Mouse (Mus musculus): ENCODE data around the gene Dhps. TPM values are rescaled to one million over a fixed set of nuclear protein-coding genes. Genes with fewer than 3 reads are reported as not detected.

Gene Dhps
- polyA plus RNA-seq, 1 experiment, result 20.0 TPM

DNA sequence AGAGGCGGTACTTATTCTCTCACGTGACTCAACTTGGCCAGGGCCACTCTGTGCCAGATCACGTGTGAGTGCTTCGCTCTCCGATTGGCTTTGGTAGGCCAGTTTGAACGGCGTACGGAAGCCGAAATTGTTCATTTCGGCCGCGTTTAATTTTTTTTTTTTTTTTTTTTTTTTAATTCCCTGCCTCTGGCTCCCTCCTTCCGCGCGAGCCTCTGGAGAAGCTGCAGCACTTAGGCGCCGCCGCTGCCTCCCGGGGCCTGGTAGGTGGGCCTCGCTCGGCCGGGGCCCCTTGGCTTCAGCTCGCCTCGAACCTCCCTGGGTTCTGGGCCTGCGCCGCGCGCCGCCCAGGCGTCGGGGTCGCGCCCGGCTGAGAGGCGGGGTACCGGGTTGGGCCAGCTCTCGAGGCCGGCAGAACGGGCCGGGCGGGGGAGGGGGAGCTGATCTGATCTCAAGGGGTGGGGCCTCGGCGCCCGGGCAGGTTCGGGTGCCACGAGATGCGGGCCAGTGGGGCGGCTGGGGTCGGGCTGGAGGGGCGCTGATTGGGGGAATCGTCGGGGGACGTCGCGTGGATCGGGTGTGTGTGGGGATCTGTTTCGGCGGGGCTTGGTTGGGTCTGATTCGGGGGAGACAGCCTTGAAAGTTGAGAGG, 34.7 kb upstream of the Dhps start, which contains the start of gene Tnpo2:
TSS of gene Tnpo2 (plus strand) at position 198 of the 648 bp plus-strand sequence.
- Histone ChIP-seq H3K27me3 (ENCODE audit: control insufficient read depth, insufficient read depth, low read length) (no peaks in the 10 kb centered on the region), H3K4me1 (ENCODE audit: control insufficient read depth, insufficient read depth, low read length) (peaks cover 13% of the 10 kb centered on the region), H3K27ac (ENCODE audit: control insufficient read depth, insufficient read depth, low read depth, low read length) (peak within 1 kb of the TSS; percentile 88), H3K36me3 (ENCODE audit: control insufficient read depth, insufficient read depth, low read length) (no peaks in the 10 kb centered on the region; the same call in 1 of the 2 replicates), H3K4me3 (ENCODE audit: control insufficient read depth, low read depth, low read length) (peak within 1 kb of the TSS; percentile 91)
- TF ChIP-seq CTCF (IDR thresholded peaks at IDR 0.05; ENCODE audit: control insufficient read depth, insufficient read depth, insufficient replicate concordance, low read depth, low read length), result no peak
- TF ChIP-seq POLR2A (IDR thresholded peaks at IDR 0.05; ENCODE audit: control insufficient read depth, low read depth, low read length), result peak; percentile 61

DNA sequence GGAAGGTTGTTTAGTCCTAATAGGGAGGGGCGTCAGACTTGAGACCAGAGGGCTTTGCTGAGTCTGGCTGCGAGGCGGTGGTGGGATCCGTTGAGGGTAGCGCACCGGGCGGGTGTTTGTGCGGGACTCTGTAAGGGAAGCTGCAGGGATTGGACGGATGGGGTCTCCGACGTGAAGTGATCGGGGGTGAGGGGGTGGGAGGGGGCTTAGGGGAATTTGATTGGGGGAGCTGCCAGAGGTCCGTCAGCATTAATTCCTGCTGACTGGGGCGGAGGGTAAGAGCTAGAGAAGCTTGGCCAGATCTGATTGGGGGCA, 34.2 kb upstream of the Dhps start:
- TF ChIP-seq CTCF (IDR thresholded peaks at IDR 0.05; ENCODE audit: control insufficient read depth, insufficient read depth, insufficient replicate concordance, low read depth, low read length) (no peak), POLR2A (IDR thresholded peaks at IDR 0.05; ENCODE audit: control insufficient read depth, low read depth, low read length) (no peak)
- no peaks in the 10 kb centered on the region; the same call in 1 of the 2 replicates for H3K36me3 ChIP-seq (ENCODE audit: control insufficient read depth, insufficient read depth, low read length)

DNA sequence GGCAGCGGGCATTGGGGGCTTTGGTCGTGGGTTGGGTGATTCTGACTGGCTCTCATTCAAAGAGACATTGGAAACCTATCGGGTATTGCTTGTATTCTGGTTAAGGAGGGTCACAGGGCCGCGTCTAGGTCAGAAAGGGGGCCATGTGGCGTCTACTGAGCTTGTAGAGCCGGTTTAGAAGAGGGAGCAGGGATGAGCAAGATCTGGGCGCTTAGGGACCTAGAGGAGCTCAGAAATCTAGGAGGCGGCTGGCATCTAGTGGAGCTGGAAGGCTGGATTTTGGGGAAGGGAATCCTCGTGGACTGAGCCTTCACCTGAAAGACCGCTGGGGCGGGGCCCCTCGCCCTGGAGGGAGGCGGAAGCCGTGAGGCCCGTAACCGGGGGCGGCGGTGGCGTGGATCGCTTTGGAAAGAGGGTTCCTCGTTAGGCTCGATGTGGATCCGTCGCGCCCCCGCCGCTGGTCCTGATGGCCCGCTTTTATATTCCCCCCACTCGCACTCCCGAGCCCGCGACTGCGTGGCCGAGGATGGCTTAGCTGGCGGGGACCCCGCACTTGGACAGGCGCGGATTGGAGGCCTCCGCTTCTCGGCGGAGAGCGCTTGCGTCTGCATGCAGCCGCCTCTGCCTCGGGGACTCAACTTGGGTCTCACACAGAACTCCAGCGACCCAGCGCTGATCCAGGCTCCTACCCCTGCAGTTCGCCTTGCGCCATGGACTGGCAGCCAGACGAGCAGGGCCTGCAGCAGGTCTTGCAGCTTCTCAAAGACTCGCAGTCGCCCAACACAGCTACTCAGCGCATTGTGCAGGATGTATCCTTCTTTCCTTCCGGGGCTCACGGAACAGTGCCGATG, 33.7 kb upstream of the Dhps start:
- no peaks in the 10 kb centered on the region for H3K27me3 ChIP-seq (ENCODE audit: control insufficient read depth, insufficient read depth, low read length)
- H3K4me1 ChIP-seq (ENCODE audit: control insufficient read depth, insufficient read depth, low read length), result peaks cover 13% of the 10 kb centered on the region
- TF ChIP-seq CTCF (IDR thresholded peaks at IDR 0.05; ENCODE audit: control insufficient read depth, insufficient read depth, insufficient replicate concordance, low read depth, low read length), result no peak
- TF ChIP-seq POLR2A (IDR thresholded peaks at IDR 0.05; ENCODE audit: control insufficient read depth, low read depth, low read length), result 0 out of 2 replicates have a peak, but pooled peaks have one; percentile 21
- H3K36me3 ChIP-seq (ENCODE audit: control insufficient read depth, insufficient read depth, low read length), result no peaks in the 10 kb centered on the region; the same call in 1 of the 2 replicates
- peak overlapping the region; percentile 91 for H3K4me3 ChIP-seq (ENCODE audit: control insufficient read depth, low read depth, low read length)
- peak overlapping the region; percentile 68 for H3K27ac ChIP-seq (ENCODE audit: control insufficient read depth, insufficient read depth, low read depth, low read length)

More for the DNA sequence above, 34.2 kb upstream of the Dhps start:
- Histone ChIP-seq H3K27me3 (ENCODE audit: control insufficient read depth, insufficient read depth, low read length) (no peaks in the 10 kb centered on the region), H3K4me1 (ENCODE audit: control insufficient read depth, insufficient read depth, low read length) (peaks cover 13% of the 10 kb centered on the region), H3K27ac (ENCODE audit: control insufficient read depth, insufficient read depth, low read depth, low read length) (peak overlapping the region; percentile 85), H3K4me3 (ENCODE audit: control insufficient read depth, low read depth, low read length) (peak overlapping the region; percentile 91)

DNA sequence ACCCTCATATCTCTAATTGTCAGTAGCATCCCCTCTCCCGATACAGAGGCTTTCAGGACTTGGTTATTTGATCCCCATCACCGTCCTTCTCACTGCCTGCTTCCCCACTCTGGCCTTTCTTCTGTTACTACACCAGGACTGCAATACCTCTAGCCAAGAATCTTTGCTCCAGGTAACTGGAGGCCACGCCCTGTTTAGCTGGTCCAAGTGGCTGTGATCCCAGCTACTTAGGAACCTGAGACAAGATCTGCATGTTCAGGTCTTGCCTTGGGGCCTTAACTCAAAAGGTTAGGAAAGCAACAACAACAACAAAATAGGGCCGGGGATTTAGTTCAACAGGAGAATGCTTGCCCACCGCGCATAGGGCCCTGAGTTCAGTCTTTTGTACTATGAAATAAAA, 27.9 kb upstream of the Dhps start:
- H3K4me3 ChIP-seq (ENCODE audit: control insufficient read depth, low read depth, low read length), result no peak overlapping the region
- TF ChIP-seq POLR2A (IDR thresholded peaks at IDR 0.05; ENCODE audit: control insufficient read depth, low read depth, low read length), result no peak
- TF ChIP-seq CTCF (IDR thresholded peaks at IDR 0.05; ENCODE audit: control insufficient read depth, insufficient read depth, insufficient replicate concordance, low read depth, low read length), result no peak
- H3K4me1 ChIP-seq (ENCODE audit: control insufficient read depth, insufficient read depth, low read length), result no peaks in the 10 kb centered on the region
- no peaks in the 10 kb centered on the region; the same call in 1 of the 2 replicates for H3K36me3 ChIP-seq (ENCODE audit: control insufficient read depth, insufficient read depth, low read length)
- H3K27ac ChIP-seq (ENCODE audit: control insufficient read depth, insufficient read depth, low read depth, low read length), result no peak overlapping the region
- H3K27me3 ChIP-seq (ENCODE audit: control insufficient read depth, insufficient read depth, low read length), result no peaks in the 10 kb centered on the region

DNA sequence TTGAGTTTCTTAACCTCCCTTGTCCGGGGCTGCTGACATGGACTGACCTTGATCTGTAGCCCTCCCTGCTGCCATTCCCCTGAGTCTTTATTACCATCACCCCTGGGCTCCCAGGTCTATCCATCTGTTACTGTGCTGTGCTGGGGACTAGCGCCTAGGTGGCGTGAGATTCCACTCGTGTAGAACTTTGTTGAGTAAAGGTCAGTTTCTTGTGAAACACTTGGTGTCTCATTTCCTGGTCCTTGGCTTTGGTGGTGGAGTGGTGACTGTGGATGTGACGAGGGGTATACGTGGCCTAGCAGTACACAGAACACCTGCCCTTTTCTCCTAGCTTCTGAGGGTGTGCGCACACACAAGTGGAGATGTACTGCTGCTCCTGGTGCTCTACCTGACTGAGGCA, 14.2 kb upstream of the Dhps start:
- Histone ChIP-seq H3K4me3 (ENCODE audit: control insufficient read depth, low read depth, low read length) (no peak overlapping the region), H3K4me1 (ENCODE audit: control insufficient read depth, insufficient read depth, low read length) (peaks cover 2% of the 10 kb centered on the region), H3K36me3 (ENCODE audit: control insufficient read depth, insufficient read depth, low read length) (no peaks in the 10 kb centered on the region; the same call in 1 of the 2 replicates), H3K27ac (ENCODE audit: control insufficient read depth, insufficient read depth, low read depth, low read length) (no peak overlapping the region), H3K27me3 (ENCODE audit: control insufficient read depth, insufficient read depth, low read length) (no peaks in the 10 kb centered on the region)
- TF ChIP-seq CTCF (IDR thresholded peaks at IDR 0.05; ENCODE audit: control insufficient read depth, insufficient read depth, insufficient replicate concordance, low read depth, low read length) (no peak), POLR2A (IDR thresholded peaks at IDR 0.05; ENCODE audit: control insufficient read depth, low read depth, low read length) (no peak)

DNA sequence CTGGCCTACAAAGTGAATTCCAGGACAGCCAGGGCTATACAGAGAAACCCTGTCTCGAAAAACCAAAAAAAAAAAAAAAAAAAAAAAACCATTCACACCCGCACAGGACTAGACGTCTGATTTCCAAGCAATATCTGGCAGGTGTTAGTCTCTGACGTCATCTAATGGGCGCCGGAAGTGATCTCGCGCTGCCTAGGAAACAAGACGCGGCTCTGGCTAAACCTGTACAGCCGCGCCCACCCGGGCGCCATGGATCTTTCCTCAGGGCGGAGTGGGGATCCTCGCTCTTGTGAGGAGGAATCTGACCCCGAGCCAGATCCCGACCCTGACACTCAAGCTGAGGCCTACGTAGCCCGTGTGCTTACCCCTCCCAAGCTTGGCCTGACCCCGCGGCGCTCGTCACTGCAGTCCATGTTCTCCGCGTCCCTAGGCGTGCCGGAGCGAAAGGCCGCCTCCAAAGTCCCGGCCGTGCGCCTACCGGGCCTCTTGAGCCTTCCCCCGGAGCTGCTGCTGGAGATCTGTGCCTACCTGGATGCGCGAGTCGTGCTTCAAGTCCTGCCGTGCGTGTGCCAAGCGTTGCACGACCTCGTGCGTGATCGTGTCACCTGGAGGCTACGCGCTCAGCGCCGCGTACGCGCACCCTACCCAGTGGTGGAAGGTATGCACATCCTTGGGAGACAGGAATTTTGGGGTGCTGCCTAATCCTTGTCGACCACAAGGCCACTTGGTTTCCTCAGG, 11.5 kb upstream of the Dhps start, which contains the start of gene Fbxw9:
TSS of gene Fbxw9 (plus strand) at position 177 of the 738 bp plus-strand sequence.
- H3K4me1 ChIP-seq (ENCODE audit: control insufficient read depth, insufficient read depth, low read length), result peaks cover 2% of the 10 kb centered on the region
- H3K4me3 ChIP-seq (ENCODE audit: control insufficient read depth, low read depth, low read length), result peak within 1 kb of the TSS; percentile 97
- no peaks in the 10 kb centered on the region; the same call in 1 of the 2 replicates for H3K36me3 ChIP-seq (ENCODE audit: control insufficient read depth, insufficient read depth, low read length)
- peak within 1 kb of the TSS; percentile 73 for H3K27ac ChIP-seq (ENCODE audit: control insufficient read depth, insufficient read depth, low read depth, low read length)
- peak; percentile 33; the same call in 1 of the 2 replicates for TF ChIP-seq CTCF (IDR thresholded peaks at IDR 0.05; ENCODE audit: control insufficient read depth, insufficient read depth, insufficient replicate concordance, low read depth, low read length)
- peak; percentile 69 for TF ChIP-seq POLR2A (IDR thresholded peaks at IDR 0.05; ENCODE audit: control insufficient read depth, low read depth, low read length)
- H3K27me3 ChIP-seq (ENCODE audit: control insufficient read depth, insufficient read depth, low read length), result no peaks in the 10 kb centered on the region
